Mouse (Mus musculus): Measurements from ENCODE around the gene Prr14l.

GRCm38 (mm10) chr5:32756141-32756540, 97.9 kb downstream of the Prr14l start:
- TF ChIP-seq CTCF (IDR thresholded peaks at IDR 0.05; ENCODE audit: low read depth) (no peak), EP300 (optimal IDR thresholded peaks at IDR 0.05) (no peak)

Data from stomach, postnatal 0 days (tissue).